Mouse (Mus musculus) small intestine, adult 2 months (tissue): ENCODE measurements around the gene Ipo7. TPM values are rescaled to one million over a fixed set of nuclear protein-coding genes. Genes with fewer than 3 reads are reported as not detected.
"Not testable (repeated sequence)": the region's sequence is repeated elsewhere in the genome, so short reads cannot be mapped to it uniquely, and the experiment has no call there.

Source experiments
- H3K27ac ChIP-seq: fragments of 200-500 bp; 2 replicates; pipeline ENCODE4 v1.5.1; 2012; ENCODE audit warnings: low read depth, low read length, control low read depth, inconsistent platforms; ENCODE audit not compliant: insufficient read depth
- H3K27me3 ChIP-seq: fragments of 200-500 bp; 2 replicates; pipeline ENCODE4 v1.6.1; 2012; ENCODE audit warnings: mild to moderate bottlenecking, moderate library complexity, low read length, inconsistent platforms; ENCODE audit not compliant: control insufficient read depth, insufficient read depth
- H3K36me3 ChIP-seq: fragments of 200-500 bp; 2 replicates; pipeline ENCODE4 v1.6.1; 2012; ENCODE audit warnings: mild to moderate bottlenecking, low read length, control low read depth, inconsistent platforms; ENCODE audit not compliant: control insufficient read depth, insufficient read depth
- H3K4me1 ChIP-seq: fragments of 200-500 bp; 2 replicates; pipeline ENCODE4 v1.6.1; 2012; ENCODE audit warnings: low read length, inconsistent platforms, mixed read lengths; ENCODE audit not compliant: control insufficient read depth, insufficient read depth, insufficient read length
- H3K4me3 ChIP-seq: fragments of 200-500 bp; 2 replicates; pipeline ENCODE4 v1.5.1; 2012; ENCODE audit warnings: low read depth, mild to moderate bottlenecking, control low read depth, inconsistent platforms, low read length, moderate library complexity
- CTCF ChIP-seq: fragments of 200-500 bp; IDR thresholded peaks from 2 replicates; pipeline ENCODE4 v1.5.1; 2012; ENCODE audit warnings: low read depth, mild to moderate bottlenecking, control low read depth, inconsistent platforms, low read length, moderate library complexity, mixed read lengths; ENCODE audit not compliant: insufficient replicate concordance, insufficient read length; ENCODE audit errors: extremely low read depth
- POLR2A ChIP-seq: fragments of 200-500 bp; IDR thresholded peaks from 2 replicates; pipeline ENCODE4 v1.6.1; 2012; ENCODE audit warnings: low read depth, mild to moderate bottlenecking, control low read depth, inconsistent platforms, low read length, moderate library complexity
- WGBS: fragments of 180-500 bp; shearing (Covaris S2); methylation state at CpG from one replicate; pipeline ENCODE4 v1.1.7; 2018; 5-methylcytosine and 5-hydroxymethylcytosine counted together
- polyA plus RNA-seq: library from polyadenylated mRNA; depleted of rRNA; stranded (reverse); fragments of >200 nt; gene quantifications from 2 replicates; pipeline ENCODE4 v1.2.3, GENCODE M21; 2012

Ipo7 gene
- polyA plus RNA-seq, 1 experiment = 11.0 TPM

- H3K27ac ChIP-seq = peak overlapping the region; percentile 84
- TF ChIP-seq POLR2A (peak; percentile 51), CTCF (no peak)
- under 1% methylated on average over 43 of the region's 43 CpGs for WGBS
- peaks cover 11% of the 10 kb centered on the region for H3K36me3 ChIP-seq
- H3K27me3 ChIP-seq = no peaks in the 10 kb centered on the region
- H3K4me1 ChIP-seq = 0 out of 2 replicates have a peak, but pooled peaks cover 3% of the 10 kb centered on the region
- peak overlapping the region; percentile 74 for H3K4me3 ChIP-seq
Observed at GRCm38 (mm10) chr7:109986133-109986669, 31.9 kb upstream of the Ipo7 start.

GRCm38 (mm10) chr7:109986775-109987174 lies 31.3 kb upstream of the Ipo7 start, which contains the start of gene Tmem41b:
Tmem41b (minus strand) TSS chr7:109986929.
- Histone ChIP-seq H3K4me3 (peak within 1 kb of the TSS; percentile 74), H3K27ac (peak within 1 kb of the TSS; percentile 84)
- H3K36me3 ChIP-seq, H3K27me3 ChIP-seq, H3K4me1 ChIP-seq: not testable (repeated sequence)
- 29% methylated on average over 6 of the region's 6 CpGs for WGBS

GRCm38 (mm10) chr7:109991286-109991685 lies 26.8 kb upstream of the Ipo7 start:
- Histone ChIP-seq H3K36me3 (no peaks in the 10 kb centered on the region), H3K27ac (peak overlapping the region; percentile 22; the same call in 1 of the 2 replicates), H3K27me3 (no peaks in the 10 kb centered on the region), H3K4me3 (no peak overlapping the region), H3K4me1 (peaks cover 9% of the 10 kb centered on the region; the same call in 1 of the 2 replicates)
- WGBS = 49% methylated on average over 1 of the region's 1 CpGs
- TF ChIP-seq CTCF (no peak), POLR2A (no peak)

GRCm38 (mm10) chr7:109993157-109993959 lies 24.7 kb upstream of the Ipo7 start:
- Histone ChIP-seq H3K27ac (peak overlapping the region; percentile 63), H3K27me3 (no peaks in the 10 kb centered on the region), H3K4me1 (peaks cover 10% of the 10 kb centered on the region; the same call in 1 of the 2 replicates), H3K36me3 (no peaks in the 10 kb centered on the region), H3K4me3 (no peak overlapping the region)
- 49% methylated on average over 2 of the region's 2 CpGs for WGBS
- TF ChIP-seq POLR2A (no peak), CTCF (no peak)

GRCm38 (mm10) chr7:109998388-109998787 lies 19.7 kb upstream of the Ipo7 start:
- H3K27ac ChIP-seq = no peak overlapping the region
- TF ChIP-seq CTCF = no peak
- TF ChIP-seq POLR2A = no peak
- 36% methylated on average over 4 of the region's 4 CpGs for WGBS
- H3K4me1 ChIP-seq = peaks cover 6% of the 10 kb centered on the region; the same call in 1 of the 2 replicates
- no peak overlapping the region for H3K4me3 ChIP-seq
- H3K36me3 ChIP-seq = no peaks in the 10 kb centered on the region
- no peaks in the 10 kb centered on the region for H3K27me3 ChIP-seq

GRCm38 (mm10) chr7:110002092-110002491 lies 16.0 kb upstream of the Ipo7 start:
- Histone ChIP-seq H3K4me3 (no peak overlapping the region), H3K36me3 (no peaks in the 10 kb centered on the region), H3K27me3 (no peaks in the 10 kb centered on the region), H3K27ac (no peak overlapping the region), H3K4me1 (peaks cover 1% of the 10 kb centered on the region; the same call in 1 of the 2 replicates)
- TF ChIP-seq POLR2A (no peak), CTCF (no peak)

- no peak for TF ChIP-seq CTCF
- no peak for TF ChIP-seq POLR2A
- 38% methylated on average over 20 of the region's 20 CpGs for WGBS
Observed at GRCm38 (mm10) chr7:110002968-110003367, 15.1 kb upstream of the Ipo7 start.

More at GRCm38 (mm10) chr7:110002968-110003367, 15.1 kb upstream of the Ipo7 start:
- Histone ChIP-seq H3K36me3 (no peaks in the 10 kb centered on the region), H3K27ac (no peak overlapping the region), H3K27me3 (no peaks in the 10 kb centered on the region), H3K4me3 (peak overlapping the region; percentile 22), H3K4me1 (no peaks in the 10 kb centered on the region; the same call in 1 of the 2 replicates)
